Mouse (Mus musculus) forelimb bud, embryonic 11.5 days (tissue): ENCODE measurements around the gene Zfp281.

ENCODE experiments used
- DNase-seq: peaks from one replicate; pipeline ENCODE4 v3.0.0-alpha.2; 2012; ENCODE audit warnings: low read depth, low spot score

Gene Zfp281

GRCm38 (mm10) chr1:136613300-136613751, 11.4 kb upstream of the Zfp281 start:
- no peak for DNase-seq

GRCm38 (mm10) chr1:136614748-136615440, 9.8 kb upstream of the Zfp281 start:
- DNase-seq, result no peak

GRCm38 (mm10) chr1:136617163-136617788, 7.4 kb upstream of the Zfp281 start:
- no peak for DNase-seq

- no peak for DNase-seq
These were observed 6.1 kb upstream of the Zfp281 start for GRCm38 (mm10) chr1:136618570-136618969.

- DNase-seq, result peak; percentile 20
These were observed 556 bp downstream of the Zfp281 start for GRCm38 (mm10) chr1:136625019-136625895.

- DNase-seq, result no peak
These were observed 1.4 kb downstream of the Zfp281 start for GRCm38 (mm10) chr1:136626141-136626540.

GRCm38 (mm10) chr1:136626756-136627155, 2.1 kb downstream of the Zfp281 start:
- no peak for DNase-seq

- no peak for DNase-seq
These were observed 2.9 kb downstream of the Zfp281 start for GRCm38 (mm10) chr1:136627591-136627990.

GRCm38 (mm10) chr1:136632891-136633290, 8.2 kb downstream of the Zfp281 start:
- DNase-seq, result no peak

GRCm38 (mm10) chr1:136635644-136636043, 10.9 kb downstream of the Zfp281 start:
- no peak for DNase-seq

- no peak for DNase-seq
These were observed 12.2 kb downstream of the Zfp281 start for GRCm38 (mm10) chr1:136636946-136637345.

- DNase-seq, result no peak
These were observed 13.0 kb downstream of the Zfp281 start for GRCm38 (mm10) chr1:136637696-136638095.

- no peak for DNase-seq
These were observed 13.5 kb downstream of the Zfp281 start for GRCm38 (mm10) chr1:136638211-136638610.

- no peak for DNase-seq
These were observed 14.0 kb downstream of the Zfp281 start for GRCm38 (mm10) chr1:136638699-136639098.

GRCm38 (mm10) chr1:136639221-136639620, 14.5 kb downstream of the Zfp281 start:
- DNase-seq, result no peak

GRCm38 (mm10) chr1:136642701-136643100, 18.0 kb downstream of the Zfp281 start:
- DNase-seq, result no peak

GRCm38 (mm10) chr1:136644486-136644885, 19.8 kb downstream of the Zfp281 start:
- no peak for DNase-seq

- no peak for DNase-seq
These were observed 21.3 kb downstream of the Zfp281 start for GRCm38 (mm10) chr1:136645849-136646625.

GRCm38 (mm10) chr1:136652066-136652465, 27.4 kb downstream of the Zfp281 start:
- DNase-seq, result no peak

GRCm38 (mm10) chr1:136653526-136653925, 28.8 kb downstream of the Zfp281 start:
- DNase-seq, result no peak

GRCm38 (mm10) chr1:136654385-136654784, 29.7 kb downstream of the Zfp281 start:
- peak; percentile 33 for DNase-seq
